Mouse (Mus musculus) ZHBTc4 (cell line): ENCODE data around the gene Ssmem1.

Source experiments
- DNase-seq: peaks from one replicate; pipeline ENCODE4 v3.0.0-alpha.2; 2011; ENCODE audit warnings: low read depth, low spot score

The Ssmem1 gene

DNA sequence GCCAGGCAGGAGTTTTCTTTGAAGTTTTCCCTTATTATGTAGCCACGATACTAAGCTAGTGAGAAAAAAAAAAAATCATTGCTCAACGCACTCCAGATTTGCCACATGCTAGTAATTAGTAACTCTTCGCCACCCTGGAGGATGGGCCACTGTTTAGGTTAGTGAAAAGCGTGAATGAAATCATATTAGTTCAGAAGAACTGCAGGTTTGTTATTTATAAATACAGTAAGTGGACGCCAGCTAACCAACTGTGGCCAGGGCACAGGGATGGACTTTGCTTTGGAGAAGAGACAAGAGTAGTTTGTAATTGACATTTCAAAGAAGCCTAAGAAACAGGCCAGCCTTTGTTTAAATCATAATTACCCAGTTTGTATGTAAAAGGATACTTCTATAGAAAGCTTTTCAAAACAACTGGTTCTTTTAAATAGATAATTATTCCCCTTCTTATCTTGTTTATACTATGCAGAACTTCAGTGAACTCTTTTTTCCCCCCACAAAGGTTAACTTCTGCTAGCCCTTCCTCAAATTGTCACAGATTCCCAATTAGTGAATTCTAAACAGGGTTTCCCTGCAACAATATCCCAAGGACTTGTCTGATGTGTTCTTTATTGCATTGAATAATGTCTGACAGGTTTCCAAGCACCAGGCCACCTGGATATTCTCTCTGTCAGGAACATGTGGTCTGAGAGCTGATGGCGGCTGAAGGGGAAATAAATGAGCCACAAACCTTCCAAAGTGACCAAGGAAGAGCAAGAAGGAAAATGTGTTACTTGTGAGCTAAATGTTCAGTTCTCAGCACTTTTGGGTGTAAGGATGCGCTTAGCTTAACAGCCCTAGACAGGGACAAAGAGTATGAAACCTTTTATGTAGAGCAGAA, 16.0 kb downstream of the Ssmem1 start:
- DNase-seq, result no peak

DNA sequence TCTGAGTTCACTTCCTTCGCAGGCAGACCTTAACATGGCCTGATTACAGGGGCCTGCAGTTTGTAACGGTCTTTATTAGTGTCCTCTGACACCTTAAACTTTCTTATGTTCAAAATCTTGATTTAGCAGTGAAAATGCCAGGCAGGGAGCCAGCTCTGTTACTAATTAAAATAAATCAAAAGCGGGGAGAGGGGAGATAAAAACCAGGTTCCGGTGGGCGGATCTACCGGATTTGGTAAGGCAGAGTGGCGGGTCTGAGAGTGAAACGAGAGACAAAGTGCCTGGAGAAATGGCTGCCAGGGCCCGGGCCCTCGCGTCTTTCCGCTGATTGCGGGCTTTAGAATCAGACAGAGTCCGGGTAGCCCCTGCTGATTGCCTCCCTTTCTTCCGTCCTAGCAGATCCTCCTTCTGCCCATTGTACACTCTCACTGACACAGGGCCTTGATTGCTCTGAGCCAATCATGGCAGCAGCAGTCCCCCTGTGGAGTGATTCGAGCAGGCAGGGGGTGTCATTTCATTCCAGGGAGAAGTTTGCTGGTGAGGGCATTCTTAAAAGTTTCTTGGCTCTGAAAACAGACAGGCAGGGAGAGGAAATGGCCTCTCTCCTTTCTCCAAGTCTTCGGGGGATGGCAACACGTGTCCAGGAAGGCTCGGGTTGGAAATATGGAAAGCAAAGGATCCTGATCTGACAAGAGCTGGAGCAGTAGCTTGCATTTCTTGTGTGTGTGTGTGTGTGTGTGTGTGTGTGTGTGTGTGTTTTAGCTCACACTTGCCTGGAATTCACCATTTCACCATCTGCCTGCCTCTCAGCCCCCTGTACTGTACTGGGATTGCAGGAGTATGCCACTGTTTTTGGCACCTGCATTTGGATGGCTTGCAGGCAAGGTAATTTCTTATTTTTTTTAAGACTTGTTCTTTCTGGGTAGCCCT, 17.2 kb downstream of the Ssmem1 start:
- peak; percentile 71 for DNase-seq

DNA sequence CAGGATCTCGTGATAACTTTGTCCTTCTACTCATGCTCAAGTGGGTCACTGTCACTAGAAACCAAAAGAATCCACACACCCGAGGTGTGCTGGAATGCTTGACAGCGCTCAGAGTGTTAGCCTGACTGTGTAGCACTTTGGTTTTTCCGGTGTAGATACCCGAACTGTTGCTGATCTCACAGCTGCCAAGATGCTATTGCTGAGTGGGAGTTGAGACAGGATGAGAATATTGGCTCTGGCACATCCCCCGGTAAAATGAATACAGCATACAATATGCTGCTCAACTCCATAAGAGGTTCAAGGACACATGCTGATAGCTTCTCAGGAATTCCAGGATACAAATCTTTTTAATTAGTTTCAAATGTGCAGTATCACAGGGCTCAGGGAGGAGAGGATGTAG, 19.2 kb downstream of the Ssmem1 start:
- DNase-seq, result no peak

DNA sequence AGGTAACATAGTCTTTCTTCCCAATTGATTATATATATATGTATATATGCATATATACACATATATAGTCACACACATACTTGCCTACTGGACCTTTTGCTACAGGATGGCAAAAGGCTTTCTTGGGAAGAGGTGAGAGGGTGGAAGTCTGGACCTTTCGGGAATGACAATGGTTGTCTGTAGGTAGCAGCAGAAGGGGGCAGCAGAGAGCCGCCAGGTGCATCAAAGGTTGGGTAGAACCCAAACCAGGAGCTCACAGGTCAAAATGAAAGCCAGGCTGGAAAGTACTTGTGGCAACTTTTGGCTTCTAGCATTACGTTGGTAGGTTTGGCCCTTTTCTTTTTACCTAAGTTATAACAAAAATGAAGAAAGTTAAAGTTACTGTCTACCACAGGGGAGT, 25.7 kb downstream of the Ssmem1 start:
- DNase-seq, result peak; percentile 81

DNA sequence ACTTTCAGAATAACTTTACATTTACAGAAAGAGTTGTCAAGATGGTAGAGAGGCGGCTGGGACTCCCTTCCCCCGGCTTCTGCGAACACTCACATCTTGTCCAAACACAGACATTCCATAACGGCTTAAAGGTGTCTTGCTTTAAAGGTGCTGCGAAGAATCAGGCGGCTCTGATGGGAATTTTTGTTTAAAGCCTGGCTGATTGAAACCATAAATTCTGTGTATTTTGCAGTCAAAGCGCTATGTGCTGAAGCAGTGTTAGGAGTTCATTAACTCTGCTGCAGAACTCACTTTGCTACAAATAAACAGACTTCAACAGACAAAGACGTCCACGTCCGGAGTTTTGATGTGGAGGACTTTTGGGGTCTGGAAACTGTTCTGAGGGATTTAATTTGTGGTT, 28.6 kb downstream of the Ssmem1 start:
- no peak for DNase-seq

DNA sequence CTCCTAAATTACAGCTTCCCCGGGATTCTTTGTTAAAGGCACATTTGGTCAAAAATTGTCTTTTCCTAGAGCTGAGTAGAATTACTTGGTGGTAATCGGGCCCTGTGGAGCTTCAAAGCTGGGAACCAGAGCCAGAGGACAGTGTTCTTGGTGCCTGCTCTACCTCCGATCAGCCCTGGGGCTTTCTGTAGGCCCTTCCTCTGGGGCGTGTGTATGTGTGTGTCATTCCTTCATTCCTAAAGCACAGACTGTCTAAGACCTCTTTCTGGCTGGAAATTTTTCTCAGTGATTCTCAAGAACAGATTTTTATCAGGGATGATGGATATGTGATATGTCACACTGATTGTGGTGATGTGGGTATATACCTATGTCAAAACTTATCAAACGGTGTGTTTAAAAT, 29.2 kb downstream of the Ssmem1 start:
- no peak for DNase-seq

DNA sequence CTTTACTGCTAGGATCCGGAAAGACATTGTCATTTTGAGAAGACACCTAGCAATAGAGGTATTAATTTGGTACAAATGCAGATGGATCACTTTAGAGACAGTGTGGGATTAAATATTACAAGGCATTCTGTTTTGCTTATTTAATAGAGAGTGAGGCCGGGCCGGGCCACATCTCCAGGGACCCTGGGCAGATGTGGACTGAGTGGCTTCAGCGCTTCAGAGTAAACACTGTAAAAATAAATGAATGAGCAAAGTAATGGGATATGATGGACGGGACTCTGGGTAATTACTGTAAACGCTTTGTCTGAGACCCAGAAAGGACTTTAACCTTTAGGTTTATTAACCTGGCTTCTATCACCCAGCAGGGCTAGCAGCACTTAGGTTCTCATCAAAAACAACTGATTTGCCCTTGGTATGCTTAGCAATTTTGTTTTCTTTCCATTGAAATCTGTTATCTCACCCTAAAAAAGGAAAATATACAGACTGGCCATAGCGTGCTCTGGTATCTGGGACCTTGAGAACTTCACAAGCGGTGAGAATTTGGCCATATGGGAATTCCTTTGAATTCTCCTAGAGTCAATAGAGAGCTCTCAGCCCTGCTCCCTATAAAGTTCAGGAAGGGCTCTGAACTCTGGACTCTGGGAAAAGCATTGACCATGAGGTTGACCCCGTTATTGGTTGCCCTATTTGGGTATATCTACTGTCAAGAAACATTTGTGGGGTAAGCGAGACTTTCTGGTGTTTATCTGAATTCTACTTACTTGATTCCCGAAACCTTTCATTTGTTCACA, 31.6 kb downstream of the Ssmem1 start, which contains the start of gene Cpa2:
Gene Cpa2 (plus strand): TSS at position 574 of the 791 bp plus-strand sequence.
- DNase-seq, result no peak

DNA sequence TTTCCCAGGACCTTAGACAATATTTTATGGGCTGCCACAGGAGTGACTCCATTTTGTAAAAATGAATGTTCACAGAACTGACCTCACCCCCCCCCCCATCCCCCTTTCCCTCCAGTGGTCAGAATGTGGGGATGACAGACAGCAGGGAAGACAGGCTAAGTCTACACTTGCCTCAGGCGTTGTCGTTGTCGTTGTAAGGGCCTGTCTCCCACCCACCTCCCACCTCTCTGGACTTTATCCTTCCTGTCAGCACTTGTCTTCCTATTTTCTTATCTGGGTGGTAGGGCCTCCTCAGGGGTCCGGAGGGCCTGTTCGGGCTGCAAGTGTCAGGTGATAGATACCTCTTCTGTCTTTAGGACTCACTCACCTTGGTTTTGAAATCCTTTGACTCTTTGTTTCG, 32.6 kb downstream of the Ssmem1 start:
- no peak for DNase-seq

DNA sequence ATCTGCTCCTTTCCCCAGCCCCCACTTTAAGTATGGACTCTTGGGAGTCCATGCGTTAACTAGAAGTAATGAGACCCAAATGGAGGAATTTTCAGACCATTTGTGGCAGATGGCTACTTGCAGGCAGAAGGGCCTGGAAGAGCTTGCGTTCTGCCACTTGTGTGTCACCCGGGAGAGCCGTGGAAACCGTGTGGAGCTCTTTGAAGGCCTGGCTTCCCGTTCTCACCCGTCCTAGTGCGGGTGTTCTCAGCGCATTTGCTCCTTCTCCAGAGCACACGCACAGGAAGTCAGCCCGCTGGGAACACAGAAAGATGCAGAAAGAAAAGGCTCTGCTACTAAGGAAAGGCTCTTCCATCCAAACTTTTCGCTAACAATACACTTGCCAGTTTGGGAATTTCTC, 33.4 kb downstream of the Ssmem1 start:
- DNase-seq, result peak; percentile 34

DNA sequence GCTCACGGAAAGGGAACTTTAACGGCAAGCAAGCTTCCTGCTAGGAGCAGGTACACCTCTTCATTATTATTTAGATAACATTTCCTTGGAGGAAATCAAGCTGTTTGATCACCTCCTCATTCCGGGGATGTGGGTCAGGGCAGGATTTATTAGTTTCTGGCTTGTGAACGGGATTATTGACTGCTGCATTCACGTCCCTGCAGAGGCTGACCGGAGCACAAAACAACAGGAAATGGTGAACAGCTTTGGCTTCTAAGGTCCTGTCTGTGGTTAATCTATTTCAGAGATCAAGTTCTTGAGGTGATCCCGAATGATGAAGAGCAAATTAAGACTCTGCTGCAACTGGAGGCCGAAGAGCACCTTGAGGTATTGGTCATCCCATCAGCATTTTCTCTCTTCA, 34.2 kb downstream of the Ssmem1 start:
- no peak for DNase-seq

DNA sequence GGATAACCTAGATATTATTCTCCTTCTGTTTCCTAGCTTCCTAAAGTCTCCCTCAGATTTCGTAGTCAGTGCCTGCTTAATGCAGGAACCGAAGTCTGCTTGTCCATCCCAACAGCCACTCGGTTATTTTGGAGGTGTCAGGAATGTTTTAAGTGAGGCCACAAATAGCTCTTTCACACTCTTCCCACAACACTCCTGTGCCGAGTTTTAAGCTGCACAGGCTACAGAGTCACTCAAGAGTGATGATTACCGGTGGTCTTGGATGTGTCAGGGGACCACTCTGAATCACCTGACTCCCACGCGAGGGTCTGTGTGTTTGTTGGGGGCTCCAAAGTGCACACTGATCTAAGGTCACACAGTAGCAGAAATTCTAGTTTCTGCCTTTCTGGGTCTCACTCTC, 36.0 kb downstream of the Ssmem1 start:
- no peak for DNase-seq

DNA sequence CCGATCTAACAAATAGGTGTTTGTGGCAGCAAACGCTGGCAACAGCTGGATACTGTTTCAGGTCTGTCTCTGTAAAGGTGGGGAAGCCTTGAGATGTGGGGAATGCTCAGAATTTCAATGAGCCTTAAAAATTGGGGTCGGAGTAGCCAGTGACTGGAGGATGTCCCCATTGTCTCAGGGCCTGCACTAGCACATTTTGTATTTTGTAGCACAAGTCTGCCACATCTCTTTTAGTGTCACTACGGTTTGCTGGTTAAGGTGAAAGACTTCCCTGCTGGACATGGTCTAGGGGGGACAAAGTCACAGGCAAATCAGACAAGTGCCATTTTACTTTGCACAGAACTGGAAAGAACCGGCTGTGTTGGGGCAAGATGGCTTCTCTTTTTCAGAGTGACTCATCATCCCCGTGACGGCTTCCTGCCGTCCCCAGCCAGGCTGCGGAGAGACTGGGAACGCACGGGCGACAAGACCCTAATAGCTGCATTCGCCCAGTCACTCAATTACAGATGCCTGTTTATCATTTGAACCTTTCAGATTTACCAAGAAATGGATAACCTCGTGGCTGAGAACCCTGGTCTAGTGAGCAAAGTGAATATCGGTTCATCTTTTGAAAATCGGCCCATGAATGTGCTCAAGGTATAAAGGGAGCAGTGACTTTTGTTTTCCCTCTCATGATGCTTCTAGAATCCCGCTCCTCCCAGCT, 37.1 kb downstream of the Ssmem1 start:
- DNase-seq, result peak; percentile 67

DNA sequence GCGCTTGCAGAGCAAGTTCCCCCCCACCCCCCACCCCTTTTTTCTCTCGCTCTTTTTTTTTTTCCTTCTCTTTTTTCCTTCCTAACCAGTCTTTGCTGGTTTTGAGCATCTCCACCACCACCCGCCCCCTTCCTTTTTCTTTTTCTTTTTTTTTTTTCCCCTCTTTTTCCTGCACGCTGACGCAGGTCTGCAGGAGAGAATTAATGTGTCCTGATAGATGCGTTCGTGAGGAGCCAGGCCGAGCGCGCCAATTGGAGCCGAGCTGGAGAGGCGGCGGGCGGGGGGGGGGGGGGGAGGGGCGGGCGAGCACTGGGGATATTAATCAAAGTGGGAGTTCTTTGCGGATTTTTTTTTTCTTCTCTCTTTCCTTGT, 37.6 kb downstream of the Ssmem1 start:
- peak; percentile 30 for DNase-seq

DNA sequence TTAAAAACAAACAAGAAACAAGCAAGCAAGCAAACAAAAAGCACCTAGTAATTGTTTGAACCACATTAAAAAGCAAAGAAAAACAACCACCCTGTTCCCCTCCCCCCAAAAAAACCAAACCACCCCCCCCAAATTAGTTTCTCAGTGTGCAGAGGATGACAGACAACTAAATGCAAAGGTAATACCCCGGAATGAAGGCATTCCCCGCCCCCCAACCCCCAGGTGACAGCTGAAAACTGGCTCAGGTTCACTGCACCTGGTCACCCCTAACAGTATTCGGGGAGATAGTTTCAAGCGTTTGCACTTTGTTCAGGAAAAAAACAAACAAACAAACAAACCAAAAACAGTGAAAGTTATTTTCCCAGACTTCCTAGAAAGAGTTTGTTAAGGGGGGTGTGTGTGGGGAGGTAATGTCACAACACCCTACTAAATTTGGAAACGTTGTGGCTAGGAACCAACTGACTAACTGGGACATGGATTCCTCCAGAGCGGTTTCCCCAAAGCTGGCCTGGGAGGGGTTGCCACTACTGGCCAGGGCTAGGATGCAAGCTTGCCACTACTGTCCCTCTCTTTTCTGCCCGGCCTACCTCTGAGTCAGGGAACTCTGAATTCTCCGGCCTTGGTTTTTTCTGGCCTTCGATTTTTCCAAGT, 38.1 kb downstream of the Ssmem1 start:
- DNase-seq, result no peak

DNA sequence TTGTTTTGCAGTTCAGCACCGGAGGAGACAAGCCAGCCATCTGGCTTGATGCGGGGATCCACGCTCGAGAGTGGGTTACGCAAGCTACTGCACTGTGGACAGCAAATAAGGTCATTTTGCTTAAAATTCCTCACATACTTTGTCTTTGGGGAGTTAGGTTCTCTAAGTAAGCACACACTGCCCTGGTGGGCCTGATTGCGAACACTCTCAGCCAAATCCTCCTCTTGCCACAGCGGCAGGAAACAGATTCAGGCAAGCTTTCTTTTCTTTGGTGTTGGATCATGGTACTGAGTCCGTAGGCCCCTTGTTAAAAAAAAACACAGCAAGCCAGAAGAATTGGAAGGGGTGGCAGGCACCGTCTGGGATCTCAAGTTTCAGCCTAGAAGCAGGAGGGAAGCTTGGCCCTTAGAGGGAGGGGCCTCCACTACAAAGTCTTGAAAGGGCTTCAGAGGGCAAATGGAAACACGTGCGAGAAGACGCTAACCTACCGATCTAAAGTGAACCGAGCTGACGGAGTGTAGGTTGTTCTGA, 39.6 kb downstream of the Ssmem1 start:
- peak; percentile 65 for DNase-seq

DNA sequence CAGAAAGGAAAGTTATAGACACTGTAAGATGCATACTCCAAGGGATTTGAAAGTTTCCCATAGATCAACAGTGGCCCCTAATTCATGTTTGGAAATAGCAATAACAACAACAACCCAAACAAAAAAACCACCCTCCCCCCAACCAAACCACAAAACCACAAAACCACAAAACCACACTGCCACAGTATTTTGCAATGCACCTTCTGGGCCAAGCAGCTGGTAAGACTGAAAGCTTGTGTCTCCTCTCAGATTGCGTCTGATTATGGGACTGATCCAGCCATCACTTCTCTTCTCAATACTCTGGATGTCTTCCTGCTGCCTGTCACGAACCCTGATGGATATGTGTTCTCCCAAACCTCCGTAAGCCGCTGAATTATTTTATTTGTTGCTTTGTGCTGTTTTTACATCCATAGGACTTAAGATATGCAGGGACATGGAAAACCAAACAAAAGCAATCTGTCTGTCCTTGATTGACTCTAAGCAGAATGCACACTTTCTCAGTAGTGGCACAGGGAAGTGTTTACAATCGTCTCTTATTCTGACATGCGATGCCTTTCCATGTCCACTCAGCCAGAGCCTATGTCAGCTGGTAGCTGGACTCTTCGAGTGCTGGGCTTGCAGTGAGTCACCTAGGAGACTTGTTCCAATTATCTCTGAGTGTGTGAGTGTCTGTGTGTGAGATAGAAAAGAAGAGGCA, 41.0 kb downstream of the Ssmem1 start:
- no peak for DNase-seq

DNA sequence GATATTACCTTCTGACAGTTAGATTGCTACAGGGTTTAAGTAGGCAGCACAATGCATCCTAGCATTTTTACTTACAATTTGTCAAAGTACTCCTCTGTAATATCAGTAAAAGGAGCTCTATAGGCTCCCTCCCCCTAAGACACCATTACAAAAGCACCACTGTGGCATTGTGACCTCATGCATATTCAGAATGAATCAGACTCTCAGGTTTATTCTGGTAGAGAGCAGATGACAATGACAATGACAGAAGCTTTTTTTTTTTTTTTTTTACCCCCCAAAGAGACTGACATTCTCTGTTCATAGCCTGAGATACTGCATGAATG, 41.5 kb downstream of the Ssmem1 start:
- DNase-seq, result no peak

DNA sequence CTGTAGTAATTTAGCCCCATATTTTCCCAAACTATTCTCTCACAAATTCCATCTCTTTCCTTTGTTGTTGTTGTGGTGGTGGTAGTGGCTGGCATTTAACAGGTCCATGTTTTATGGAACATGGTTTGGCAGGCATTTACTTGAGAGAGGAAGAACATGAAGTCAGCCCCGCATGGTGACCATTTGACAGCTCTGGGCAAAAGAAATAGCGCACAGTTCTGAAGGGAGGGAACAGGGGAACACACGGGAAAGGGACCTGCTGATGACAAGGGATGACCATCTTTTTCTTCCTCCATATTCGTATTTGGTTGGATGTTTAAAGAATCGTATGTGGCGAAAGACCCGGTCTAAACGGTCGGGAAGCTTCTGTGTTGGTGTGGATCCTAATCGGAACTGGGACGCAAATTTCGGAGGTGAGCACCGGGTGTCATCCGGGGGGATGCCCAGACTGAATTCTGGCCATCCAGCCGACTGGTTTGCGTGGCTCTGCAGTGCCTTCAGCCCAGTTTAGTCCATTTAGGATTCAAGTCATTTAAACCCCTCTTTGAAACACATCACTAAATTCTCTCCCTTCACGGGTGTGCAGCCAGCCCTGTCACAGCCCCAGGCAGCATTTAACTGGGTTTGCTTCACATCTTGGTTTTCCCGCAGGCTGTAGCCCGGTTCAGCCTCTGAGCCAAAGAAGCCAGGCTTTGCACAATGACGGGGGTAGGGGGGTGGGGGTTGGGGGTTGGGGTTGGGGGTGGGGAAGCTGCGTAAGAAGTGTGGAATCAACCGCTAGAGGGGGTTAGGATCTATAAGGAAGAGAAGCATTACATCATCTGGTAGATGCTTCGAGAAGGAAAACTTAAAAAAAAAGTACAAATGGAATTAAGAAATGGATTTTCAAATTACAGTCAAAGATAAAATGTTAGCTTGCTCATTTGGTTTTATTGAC, 42.3 kb downstream of the Ssmem1 start:
- DNase-seq, result peak; percentile 55

DNA sequence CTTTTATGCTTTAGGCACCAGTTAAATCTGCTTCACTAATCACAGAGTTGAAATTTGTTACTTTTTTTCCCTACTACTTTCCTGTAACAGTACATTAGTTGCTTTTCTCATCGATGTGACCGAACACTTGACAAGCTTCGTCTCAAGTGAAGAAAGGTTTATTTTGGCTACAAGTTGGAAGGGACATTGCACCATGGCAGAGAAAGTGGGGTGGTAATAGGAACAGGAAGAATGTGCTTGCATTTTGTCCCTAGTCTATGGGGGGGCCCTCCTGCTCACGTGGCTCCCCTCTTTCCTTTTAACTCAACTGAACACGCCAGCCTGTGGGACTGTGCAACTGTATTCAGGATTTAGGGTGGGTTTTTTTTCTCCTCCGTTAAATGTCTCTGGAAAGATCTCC, 43.0 kb downstream of the Ssmem1 start:
- no peak for DNase-seq
